Mouse (Mus musculus) midbrain, embryonic 16.5 days (tissue): Measurements from ENCODE around the gene Gm20388. TPM values are rescaled to one million over a fixed set of nuclear protein-coding genes. Genes with fewer than 3 reads are reported as not detected.

ENCODE experiments used
- ATAC-seq: fragments of 200-750 bp; cut with Nextera tagmentation; 2 replicates; pipeline ENCODE4 v1.8.0; 2017; ENCODE audit warnings: moderate TSS enrichment
- H3K27ac ChIP-seq: fragments of 300-500 bp; sonication (generic); 2 replicates; pipeline ENCODE4 v1.5.1; 2014; ENCODE audit warnings: mild to moderate bottlenecking, low read length, mixed read lengths
- H3K27me3 ChIP-seq: fragments of 300-500 bp; sonication (generic); 2 replicates; pipeline ENCODE4 v1.6.1; 2014; ENCODE audit warnings: low read depth, low read length, mixed read lengths; ENCODE audit not compliant: control insufficient read depth, insufficient read depth
- H3K36me3 ChIP-seq: fragments of 300-500 bp; sonication (generic); 2 replicates; pipeline ENCODE4 v1.6.1; 2014; ENCODE audit warnings: mild to moderate bottlenecking, low read length, moderate library complexity, mixed read lengths; ENCODE audit not compliant: control insufficient read depth, insufficient read depth
- H3K4me1 ChIP-seq: fragments of 300-500 bp; sonication (generic); 2 replicates; pipeline ENCODE4 v1.6.1; 2014; ENCODE audit warnings: mild to moderate bottlenecking, low read length, mixed read lengths; ENCODE audit not compliant: control insufficient read depth, insufficient read depth
- H3K4me2 ChIP-seq: fragments of 300-500 bp; sonication (generic); 2 replicates; pipeline ENCODE4 v1.6.1; 2014; ENCODE audit warnings: mild to moderate bottlenecking, low read length, mixed read lengths
- H3K4me3 ChIP-seq: fragments of 300-500 bp; sonication (generic); 2 replicates; pipeline ENCODE4 v1.5.1; 2014; ENCODE audit warnings: low read depth, mild to moderate bottlenecking, low read length, moderate library complexity, mixed read lengths
- H3K9ac ChIP-seq: fragments of 300-500 bp; sonication (generic); 2 replicates; pipeline ENCODE4 v1.6.1; 2014; ENCODE audit warnings: low read depth, low read length, mixed read lengths
- H3K9me3 ChIP-seq: fragments of 300-500 bp; sonication (generic); replicated peaks from 2 replicates; pipeline ENCODE4 v1.6.1; 2014; ENCODE audit warnings: mild to moderate bottlenecking, low read length, mixed read lengths; ENCODE audit not compliant: control insufficient read depth, poor library complexity, severe bottlenecking
- WGBS: fragments of 180-500 bp; shearing (Covaris S2); extraction: QIAGEN DNeasy Blood & Tissue Kit; methylation state at CpG from one replicate; pipeline ENCODE4 v1.1.7; 2014; 5-methylcytosine and 5-hydroxymethylcytosine counted together
- polyA plus RNA-seq: library from polyadenylated mRNA; unstranded; fragments of >200 nt; fragmentation: Nextera tagmentation; extraction: Ambion mirVana; gene quantifications from 2 replicates; pipeline ENCODE4 v1.2.1, GENCODE M21; 2015

Gm20388 gene
- polyA plus RNA-seq, 1 experiment from 2014 or later: 7.5 TPM

DNA sequence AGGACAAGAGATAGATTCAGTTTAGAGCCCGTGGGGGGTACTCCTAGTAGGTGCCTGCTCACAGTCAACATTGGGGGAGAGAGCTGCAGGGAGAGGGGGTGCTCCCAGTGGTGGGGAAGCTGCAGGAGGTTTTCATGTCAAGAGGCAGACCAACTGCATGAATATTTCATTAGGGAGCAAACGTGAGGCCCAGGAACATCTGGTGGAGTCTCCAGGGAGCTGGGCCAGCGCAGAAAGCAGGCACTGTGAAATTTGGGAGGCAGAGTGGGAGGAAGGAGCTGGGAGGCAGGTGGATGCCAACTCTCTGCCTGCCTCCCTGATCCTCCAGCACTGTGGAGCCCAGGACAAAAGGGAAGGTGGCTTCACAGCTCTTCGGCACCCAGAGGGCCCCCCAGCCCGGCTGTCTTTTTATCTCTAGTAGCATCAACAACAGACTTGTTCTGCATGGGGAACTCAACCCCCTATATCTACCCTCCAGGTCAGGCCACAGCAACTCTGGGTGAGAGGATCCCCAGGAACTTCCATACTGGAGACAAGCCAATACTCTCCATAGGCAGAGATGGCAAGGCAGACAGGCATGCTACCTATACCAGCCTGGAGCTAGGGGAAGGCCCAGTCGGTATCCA lies 2838.8 kb downstream of the Gm20388 start:
- no peaks in the 10 kb centered on the region for H3K9me3 ChIP-seq
- 37% methylated on average over 6 of the region's 6 CpGs for WGBS
- H3K4me2 ChIP-seq: no peak overlapping the region
- no peak overlapping the region for H3K4me3 ChIP-seq
- no peak for ATAC-seq
- no peaks in the 10 kb centered on the region for H3K36me3 ChIP-seq
- peaks cover 34% of the 10 kb centered on the region for H3K4me1 ChIP-seq
- no peaks in the 10 kb centered on the region for H3K27me3 ChIP-seq
- no peak overlapping the region for H3K9ac ChIP-seq
- H3K27ac ChIP-seq: no peak overlapping the region; the same call in 1 of the 2 replicates

DNA sequence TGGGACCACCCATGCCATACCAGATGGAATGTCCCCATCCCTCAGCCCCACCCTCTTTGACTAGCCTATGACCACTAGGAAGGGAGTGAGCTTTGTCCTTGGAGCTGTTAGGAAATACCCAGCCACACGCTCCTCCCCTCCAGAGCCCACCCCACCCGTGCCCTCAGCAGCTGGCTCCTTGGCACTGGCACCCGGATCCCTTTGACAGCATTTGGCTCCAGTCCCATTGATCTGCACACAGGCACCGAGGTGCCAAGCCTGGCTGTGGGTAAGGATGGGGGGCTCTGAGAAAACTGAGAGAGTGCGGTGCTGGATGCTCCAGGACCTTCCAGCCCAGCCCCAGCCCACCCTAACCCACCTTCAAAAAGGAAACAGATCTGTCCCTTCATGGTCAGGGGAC lies 2840.7 kb downstream of the Gm20388 start:
- peak; percentile 77 for ATAC-seq
- Histone ChIP-seq H3K27ac (peak overlapping the region; percentile 59), H3K4me2 (peak overlapping the region; percentile 33), H3K27me3 (no peaks in the 10 kb centered on the region), H3K4me1 (peaks cover 16% of the 10 kb centered on the region; the same call in 1 of the 2 replicates), H3K9me3 (no peaks in the 10 kb centered on the region), H3K4me3 (peak overlapping the region; percentile 11; the same call in 1 of the 2 replicates), H3K9ac (no peak overlapping the region), H3K36me3 (no peaks in the 10 kb centered on the region)
- 58% methylated on average over 5 of the region's 5 CpGs for WGBS

GRCm38 (mm10) chr8:122752111-122752721 lies 2841.6 kb downstream of the Gm20388 start:
- H3K9me3 ChIP-seq: no peaks in the 10 kb centered on the region
- no peak overlapping the region for H3K9ac ChIP-seq

DNA sequence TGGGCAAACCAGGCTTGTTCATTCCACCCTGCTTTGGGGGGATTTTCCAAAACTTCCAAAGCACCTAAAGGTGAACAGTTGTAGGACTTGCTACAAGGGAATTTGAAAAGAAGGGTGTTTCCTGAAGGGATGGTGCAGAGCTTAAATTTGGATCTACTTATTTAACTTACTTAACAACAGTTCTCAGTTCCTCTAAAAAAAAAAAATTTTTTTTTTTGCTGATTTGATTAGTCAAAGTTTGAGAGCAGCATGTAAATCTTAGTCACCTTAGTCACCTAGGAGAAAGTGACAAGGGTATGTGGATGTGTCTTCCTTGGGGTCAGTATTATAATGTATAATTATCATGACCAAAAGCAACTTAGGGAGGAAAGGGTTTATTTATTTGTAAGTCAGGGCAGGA lies 2848.0 kb downstream of the Gm20388 start:
- ATAC-seq: no peak
- Histone ChIP-seq H3K36me3 (no peaks in the 10 kb centered on the region), H3K27me3 (no peaks in the 10 kb centered on the region), H3K4me2 (no peak overlapping the region), H3K9ac (no peak overlapping the region), H3K9me3 (no peaks in the 10 kb centered on the region), H3K27ac (no peak overlapping the region), H3K4me1 (peaks cover 8% of the 10 kb centered on the region; the same call in 1 of the 2 replicates), H3K4me3 (no peak overlapping the region)

More at GRCm38 (mm10) chr8:122752111-122752721, 2841.6 kb downstream of the Gm20388 start:
- no peaks in the 10 kb centered on the region for H3K36me3 ChIP-seq
- peaks cover 10% of the 10 kb centered on the region; the same call in 1 of the 2 replicates for H3K4me1 ChIP-seq
- 80% methylated on average over 29 of the region's 29 CpGs for WGBS
- peak; percentile 41; the same call in 1 of the 2 replicates for ATAC-seq
- H3K4me3 ChIP-seq: peak overlapping the region; percentile 11; the same call in 1 of the 2 replicates
- peak overlapping the region; percentile 33; the same call in 1 of the 2 replicates for H3K4me2 ChIP-seq
- peak overlapping the region; percentile 59 for H3K27ac ChIP-seq
- no peaks in the 10 kb centered on the region for H3K27me3 ChIP-seq

GRCm38 (mm10) chr8:122760116-122760515 lies 2849.5 kb downstream of the Gm20388 start:
- Histone ChIP-seq H3K9me3 (no peaks in the 10 kb centered on the region), H3K4me2 (no peak overlapping the region), H3K27me3 (no peaks in the 10 kb centered on the region), H3K4me1 (peaks cover 8% of the 10 kb centered on the region; the same call in 1 of the 2 replicates), H3K4me3 (no peak overlapping the region), H3K27ac (no peak overlapping the region), H3K9ac (no peak overlapping the region), H3K36me3 (no peaks in the 10 kb centered on the region)
- no peak for ATAC-seq
- WGBS: 76% methylated on average over 7 of the region's 7 CpGs

- 75% methylated on average over 6 of the region's 6 CpGs for WGBS
- no peak overlapping the region for H3K27ac ChIP-seq
- H3K9me3 ChIP-seq: no peaks in the 10 kb centered on the region
- no peak overlapping the region for H3K4me2 ChIP-seq
- H3K4me3 ChIP-seq: no peak overlapping the region
- H3K27me3 ChIP-seq: no peaks in the 10 kb centered on the region
- H3K9ac ChIP-seq: no peak overlapping the region
- no peak for ATAC-seq
- H3K4me1 ChIP-seq: peaks cover 8% of the 10 kb centered on the region; the same call in 1 of the 2 replicates
- H3K36me3 ChIP-seq: no peaks in the 10 kb centered on the region
Observed at GRCm38 (mm10) chr8:122761109-122761508, 2850.5 kb downstream of the Gm20388 start.

DNA sequence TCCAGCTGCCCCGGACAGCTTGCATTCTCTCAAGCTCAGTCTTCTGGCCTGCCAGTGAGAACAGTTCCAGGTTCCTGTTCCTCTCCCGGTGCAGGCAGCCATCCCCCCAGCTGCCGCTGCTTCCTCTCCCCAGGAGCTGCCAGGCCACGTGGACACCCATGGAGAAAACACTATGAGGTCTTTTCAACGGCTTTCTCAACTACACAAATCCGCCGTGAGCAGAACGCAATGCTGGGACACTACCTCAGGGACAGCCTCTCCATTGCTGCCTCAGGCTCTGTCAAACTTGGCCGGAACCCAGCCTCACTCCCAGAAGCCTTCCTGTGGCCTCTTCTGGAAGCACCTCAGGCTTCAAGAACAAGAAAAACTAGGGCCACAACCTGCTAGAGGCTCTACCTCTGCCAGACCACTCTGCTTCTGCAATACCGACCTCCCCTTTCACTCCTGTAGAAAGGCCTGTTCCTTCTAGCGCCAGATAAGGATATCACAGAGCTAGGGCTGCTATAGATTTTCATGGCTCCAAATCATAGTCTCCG lies 2852.2 kb downstream of the Gm20388 start:
- H3K27me3 ChIP-seq: no peaks in the 10 kb centered on the region
- no peak overlapping the region for H3K4me3 ChIP-seq
- no peak overlapping the region for H3K4me2 ChIP-seq
- no peak overlapping the region for H3K27ac ChIP-seq
- H3K9ac ChIP-seq: no peak overlapping the region
- no peak for ATAC-seq
- peaks cover 12% of the 10 kb centered on the region; the same call in 1 of the 2 replicates for H3K4me1 ChIP-seq
- no peaks in the 10 kb centered on the region for H3K9me3 ChIP-seq
- H3K36me3 ChIP-seq: no peaks in the 10 kb centered on the region
- WGBS: 49% methylated on average over 12 of the region's 12 CpGs

- Histone ChIP-seq H3K4me2 (no peak overlapping the region), H3K27ac (no peak overlapping the region), H3K36me3 (no peaks in the 10 kb centered on the region), H3K27me3 (no peaks in the 10 kb centered on the region), H3K9ac (no peak overlapping the region), H3K4me3 (no peak overlapping the region), H3K9me3 (no peaks in the 10 kb centered on the region), H3K4me1 (peaks cover 12% of the 10 kb centered on the region; the same call in 1 of the 2 replicates)
- 88% methylated on average over 14 of the region's 14 CpGs for WGBS
- ATAC-seq: no peak
Observed at GRCm38 (mm10) chr8:122763267-122763738, 2852.7 kb downstream of the Gm20388 start.
